Mouse (Mus musculus) adrenal gland, adult 2 months (tissue): ENCODE measurements around the gene Wee1. TPM values are rescaled to one million over a fixed set of nuclear protein-coding genes. Genes with fewer than 3 reads are reported as not detected.

ENCODE experiments used
- polyA plus RNA-seq: library from polyadenylated mRNA; depleted of rRNA; stranded (reverse); fragments of >200 nt; gene quantifications from 2 replicates; pipeline ENCODE4 v1.2.3, GENCODE M21; 2012; rRNA removed
- total RNA-seq, 2 experiments: library from RNA; stranded (reverse); gene quantifications; 2 replicates each; pipeline ENCODE4 v1.2.3; 2021

The Wee1 gene
- total and polyA plus RNA-seq, 3 experiments, result 5.4 to 8.6 (median 8.2) TPM

Other genes with a start within 250 kb of the Wee1 start
- gene Dennd5a, start 161.6 kb upstream of the Wee1 start, total RNA-seq, result 100 to 1,000 TPM; 147 to 174 TPM
- 103 and 118 TPM in 2 replicates for gene Dennd5a, start 161.6 kb upstream of the Wee1 start, polyA plus RNA-seq
- 10 to 100 TPM; 50.4 to 51.5 TPM for gene Tmem41b, start 135.1 kb upstream of the Wee1 start, total RNA-seq
- gene Tmem41b, start 135.1 kb upstream of the Wee1 start, polyA plus RNA-seq, result 12.2 and 15.1 TPM in 2 replicates
- gene Ipo7, start 103.8 kb upstream of the Wee1 start, total RNA-seq, result 10 to 100 TPM; 79.8 to 84.7 TPM
- 27.6 and 34.9 TPM in 2 replicates for gene Ipo7, start 103.8 kb upstream of the Wee1 start, polyA plus RNA-seq
- gene Zfp143, start 60.8 kb upstream of the Wee1 start, total RNA-seq, result 10 to 100 TPM; 15.1 to 16.8 TPM
- 5.4 and 8.3 TPM in 2 replicates for gene Zfp143, start 60.8 kb upstream of the Wee1 start, polyA plus RNA-seq
- gene Swap70, start 99.7 kb downstream of the Wee1 start, total RNA-seq, result 10 to 100 TPM; 12.6 to 23.2 TPM
- gene Swap70, start 99.7 kb downstream of the Wee1 start, polyA plus RNA-seq, result 10.7 and 13.0 TPM in 2 replicates